Mouse (Mus musculus) 416B (cell line): ENCODE measurements around the gene 1700001K19Rik.
"Not testable (repeated sequence)": the region's sequence is repeated elsewhere in the genome, so short reads cannot be mapped to it uniquely, and the experiment has no call there.

Source experiments
- DNase-seq: peaks from one replicate; pipeline ENCODE4 v3.0.0; 2011; ENCODE audit warnings: low read depth

Gene 1700001K19Rik

DNA sequence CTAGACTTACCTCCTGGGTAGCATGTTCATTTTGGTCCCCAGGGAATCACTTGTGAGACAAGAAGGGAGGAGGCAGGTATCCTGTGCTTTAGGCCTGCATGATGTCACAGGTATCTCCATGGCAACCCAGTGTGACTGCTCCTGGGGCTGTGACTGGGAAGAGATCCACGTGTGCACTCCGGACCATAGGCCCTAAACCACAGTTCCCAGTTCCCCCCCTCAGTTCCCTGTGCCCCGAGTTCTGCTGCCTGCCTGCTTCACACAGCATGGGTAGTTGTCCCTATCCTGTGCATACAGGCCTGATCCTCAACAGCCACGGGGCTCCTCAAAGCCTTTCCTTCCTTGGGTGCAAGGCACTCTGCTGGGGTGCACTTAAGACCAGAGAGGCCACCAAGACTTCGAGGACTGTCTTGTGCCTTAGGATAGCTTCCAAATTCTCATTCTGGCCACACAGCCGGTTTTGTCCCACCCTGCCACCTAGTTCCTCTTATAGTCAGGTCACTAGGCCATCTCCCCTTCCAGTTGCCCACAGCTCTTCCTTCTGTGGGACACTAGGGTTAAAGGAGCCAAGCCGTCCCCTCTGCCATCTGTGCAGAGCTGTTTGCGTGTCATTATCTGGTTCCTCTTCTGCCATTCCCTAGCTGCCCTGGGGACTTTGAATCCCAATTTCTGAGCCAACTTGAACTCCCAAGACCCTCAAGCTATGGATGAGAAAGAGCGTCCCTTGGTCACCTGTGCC, at the start of gene 1700001K19Rik:
1700001K19Rik (minus strand) TSS at position 59 of the 739 bp plus-strand sequence.
- DNase-seq, result no peak

DNA sequence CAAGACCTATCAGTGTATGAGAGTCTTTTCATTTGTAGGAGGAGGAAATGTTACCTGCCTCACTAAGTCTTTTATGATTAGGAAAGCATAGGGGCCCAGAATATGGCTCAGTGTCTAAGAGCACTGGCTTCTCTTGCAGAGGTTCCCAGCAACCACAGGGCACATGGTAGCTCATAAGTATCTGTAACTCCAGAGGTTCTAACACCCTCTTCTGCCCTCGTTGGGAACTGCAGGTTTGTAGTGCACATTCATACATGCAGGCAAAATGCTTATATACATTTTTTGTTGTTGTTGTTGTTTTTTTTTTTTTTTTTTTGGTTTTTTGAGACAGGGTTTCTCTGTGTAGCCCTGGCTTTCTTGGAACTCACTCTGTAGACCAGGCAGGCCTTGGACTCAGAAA, 44.0 kb upstream of the 1700001K19Rik start:
- peak; percentile 47 for DNase-seq

- peak; percentile 72 for DNase-seq
These were observed 43.1 kb upstream of the 1700001K19Rik start for GRCm38 (mm10) chr12:110725489-110725888.

GRCm38 (mm10) chr12:110725051-110725450, 42.6 kb upstream of the 1700001K19Rik start:
- DNase-seq, result no peak

- DNase-seq, result no peak
These were observed 33.6 kb upstream of the 1700001K19Rik start for GRCm38 (mm10) chr12:110716004-110716403.

DNA sequence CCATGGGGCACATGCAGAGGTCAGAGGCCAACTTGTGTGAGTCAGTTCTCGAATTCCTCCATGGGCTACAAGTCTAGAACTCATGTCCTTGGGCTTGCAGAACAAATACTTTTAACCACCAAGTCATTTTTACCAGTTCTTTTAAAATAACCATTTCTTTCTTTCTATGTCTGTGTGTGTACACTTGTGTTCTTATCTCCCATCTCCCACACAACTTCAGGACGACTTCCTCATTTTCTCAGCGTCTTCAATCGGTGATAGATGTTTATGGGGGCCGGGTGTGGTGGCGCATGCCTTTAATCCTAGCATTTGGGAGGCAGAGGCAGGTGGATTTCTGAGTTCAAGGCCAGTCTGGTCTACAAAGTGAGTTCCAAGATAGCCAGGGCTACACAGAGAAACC, 31.8 kb upstream of the 1700001K19Rik start:
- peak; percentile 52 for DNase-seq

GRCm38 (mm10) chr12:110713784-110714183, 31.4 kb upstream of the 1700001K19Rik start:
- DNase-seq, result peak; percentile 71

GRCm38 (mm10) chr12:110711270-110711669, 28.9 kb upstream of the 1700001K19Rik start:
- no peak for DNase-seq

GRCm38 (mm10) chr12:110707451-110707850, 25.0 kb upstream of the 1700001K19Rik start:
- no peak for DNase-seq

DNA sequence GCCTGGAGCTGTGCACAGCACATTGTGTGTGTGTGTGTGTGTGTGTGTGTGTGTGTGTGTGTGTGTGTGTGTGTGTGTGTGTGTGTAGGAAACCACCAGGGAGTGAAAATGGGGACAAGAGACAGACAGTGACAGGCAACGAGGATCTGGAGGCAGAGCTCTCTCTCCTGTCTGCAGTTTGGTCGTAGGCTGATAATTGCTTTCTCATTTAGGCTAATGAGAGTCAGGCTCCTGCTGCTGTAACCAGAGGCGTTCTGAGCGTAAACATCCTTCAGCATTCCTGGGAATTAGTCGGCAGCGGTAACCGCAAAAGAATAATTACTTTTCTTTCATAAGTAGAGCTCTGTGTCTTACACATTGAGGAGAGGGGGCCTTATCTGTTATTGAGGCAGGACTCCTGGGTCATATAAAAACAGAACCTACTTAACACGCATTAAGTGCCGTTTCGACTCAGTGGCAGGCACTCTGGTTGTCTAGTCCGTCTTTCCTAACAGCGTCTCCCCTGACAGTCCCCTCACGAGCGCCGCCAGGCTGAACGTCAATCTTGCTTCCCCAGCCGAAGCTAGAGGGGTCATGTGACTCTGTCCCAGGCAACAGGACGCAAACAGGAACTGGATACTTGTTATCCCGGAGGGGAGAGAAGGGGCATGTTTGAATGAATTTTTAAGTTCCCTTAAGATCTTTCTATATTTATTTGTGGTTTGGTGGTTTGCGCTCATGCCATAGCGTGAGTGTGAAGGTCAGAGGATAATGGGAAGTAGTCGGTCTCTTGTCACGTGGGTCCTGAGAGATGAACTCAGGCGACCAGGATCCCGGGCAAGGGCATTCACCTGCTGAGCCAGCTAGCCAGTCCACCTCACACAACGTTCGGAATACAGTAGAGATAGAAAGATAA, 24.2 kb upstream of the 1700001K19Rik start:
- peak; percentile 85 for DNase-seq

GRCm38 (mm10) chr12:110705419-110705818, 23.0 kb upstream of the 1700001K19Rik start:
- DNase-seq, result not testable (repeated sequence)

- DNase-seq, result no peak
These were observed 21.3 kb upstream of the 1700001K19Rik start for GRCm38 (mm10) chr12:110703682-110704081.

DNA sequence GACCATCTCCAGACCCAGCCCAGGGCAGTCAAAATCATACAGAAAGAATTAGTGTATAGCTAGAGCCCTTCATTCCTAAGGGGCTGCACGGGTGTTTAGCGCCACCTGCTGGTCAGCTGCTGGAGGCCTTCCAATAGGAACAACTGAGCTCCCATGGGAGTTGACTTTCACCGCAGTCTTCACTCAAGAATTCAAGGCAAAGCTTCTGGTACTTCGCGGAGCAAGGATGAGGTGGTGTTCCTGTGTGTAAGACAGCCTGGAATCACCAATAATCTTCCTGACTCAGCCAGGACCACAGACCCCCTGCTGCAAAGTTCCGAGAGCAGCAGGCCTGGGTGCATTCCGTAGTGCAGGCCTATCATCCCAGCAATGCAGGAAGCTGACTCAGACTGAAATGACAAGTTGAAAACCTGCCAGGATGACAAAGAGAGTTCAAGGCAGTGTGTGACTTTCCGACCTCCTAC, 20.6 kb upstream of the 1700001K19Rik start:
- DNase-seq, result peak; percentile 98

GRCm38 (mm10) chr12:110702556-110702955, 20.1 kb upstream of the 1700001K19Rik start, which contains the start of gene Hsp90aa1:
TSS of gene Hsp90aa1 (minus strand) at chr12:110702728.
- DNase-seq, result no peak

DNA sequence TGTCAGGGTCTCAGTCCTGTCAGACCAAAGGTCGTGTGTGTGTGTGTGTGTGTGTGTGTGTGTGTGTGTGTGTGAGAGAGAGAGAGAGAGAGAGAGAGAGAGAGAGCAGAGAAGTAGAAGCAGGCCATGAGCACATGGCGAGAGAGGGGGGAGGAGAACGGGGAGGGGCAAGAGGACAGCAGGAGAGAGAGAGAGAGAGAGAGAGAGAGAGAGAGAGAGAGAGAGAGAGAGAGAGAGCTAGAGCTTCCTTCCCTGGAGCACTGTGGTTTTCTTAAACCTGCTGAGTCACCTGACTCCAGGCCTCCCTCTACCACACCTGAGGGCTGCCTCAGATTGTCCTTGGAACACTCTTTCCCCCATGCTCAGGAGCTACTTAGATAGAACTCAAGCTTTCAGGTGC, 18.9 kb upstream of the 1700001K19Rik start:
- peak; percentile 93 for DNase-seq

DNA sequence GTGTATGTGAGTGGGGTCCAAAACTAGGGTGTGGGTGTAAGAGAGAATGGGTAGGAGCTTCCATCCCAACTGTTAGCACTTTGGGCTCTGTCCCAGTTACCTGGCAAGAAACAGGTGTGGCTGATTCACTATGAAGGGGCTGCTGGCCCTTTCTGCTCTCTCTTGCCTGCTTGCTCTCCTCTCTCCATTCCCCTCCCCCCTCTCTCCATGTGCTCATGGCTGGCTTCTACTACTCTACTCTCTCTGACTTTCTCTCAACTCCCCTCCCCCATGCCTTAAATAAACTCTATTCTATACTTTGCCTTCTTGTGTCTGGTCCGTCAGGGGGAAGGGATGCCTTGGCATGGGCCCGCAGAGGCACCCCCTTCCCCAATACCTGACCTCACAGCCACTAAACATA, 18.3 kb upstream of the 1700001K19Rik start:
- peak; percentile 35 for DNase-seq

- no peak for DNase-seq
These were observed 16.7 kb upstream of the 1700001K19Rik start for GRCm38 (mm10) chr12:110699171-110699547.

DNA sequence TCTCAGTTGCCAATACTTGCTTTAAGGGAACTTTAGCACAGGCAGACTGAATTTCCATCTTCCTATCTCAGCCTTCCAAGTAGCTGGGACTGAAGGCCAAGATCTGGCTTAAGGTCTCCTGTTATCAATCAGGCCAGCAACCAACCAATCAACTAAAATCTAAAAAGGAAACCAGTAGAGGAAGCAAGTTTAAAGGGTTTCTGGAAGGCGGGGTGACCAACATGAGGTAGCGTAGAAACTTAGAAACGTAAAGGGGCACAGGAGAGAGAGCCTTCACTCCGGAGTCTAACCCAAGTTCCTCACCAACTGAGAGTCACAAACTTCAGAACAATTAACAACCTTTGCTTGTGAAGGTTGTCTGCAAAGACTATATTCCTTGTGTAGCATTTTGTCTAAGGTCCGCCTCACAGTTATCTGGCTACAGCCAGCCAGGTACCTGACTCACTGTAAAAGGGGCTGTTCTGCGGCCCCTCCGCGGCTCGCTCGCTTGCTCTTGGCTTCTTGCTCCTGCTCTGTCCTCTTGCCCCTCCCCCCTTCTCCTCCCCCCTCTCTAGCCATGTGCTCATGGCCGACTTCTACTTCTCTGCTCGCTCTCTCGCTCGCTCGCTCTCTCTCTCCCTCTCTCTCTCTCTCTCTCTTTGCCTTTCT, 16.2 kb upstream of the 1700001K19Rik start:
- peak; percentile 93 for DNase-seq

- DNase-seq, result no peak
These were observed 15.7 kb upstream of the 1700001K19Rik start for GRCm38 (mm10) chr12:110698080-110698479.

- DNase-seq, result peak; percentile 66
These were observed 15.0 kb upstream of the 1700001K19Rik start for GRCm38 (mm10) chr12:110697457-110697856.

DNA sequence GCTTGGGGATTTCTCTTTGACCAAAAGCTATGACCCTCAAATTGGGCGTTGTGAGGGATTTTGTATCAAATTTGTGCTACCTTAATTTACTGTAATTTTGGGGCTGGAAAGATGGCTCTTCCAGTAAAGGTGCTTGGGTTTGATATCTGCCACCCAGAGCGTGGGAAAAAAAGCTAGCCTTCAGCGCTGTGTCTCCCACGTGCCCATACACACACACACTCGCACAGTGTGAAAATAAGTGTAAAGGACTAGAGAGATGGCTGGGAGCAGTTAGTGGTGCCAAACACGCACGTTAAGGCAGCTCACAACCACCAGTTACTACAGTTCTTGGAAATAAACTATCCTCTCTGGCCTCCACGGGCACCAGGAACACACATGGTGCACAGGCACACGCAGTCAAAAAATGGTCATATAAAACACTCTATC, 14.6 kb upstream of the 1700001K19Rik start:
- no peak for DNase-seq
